Mouse (Mus musculus): ENCODE results near the gene Klhl9.

DNA sequence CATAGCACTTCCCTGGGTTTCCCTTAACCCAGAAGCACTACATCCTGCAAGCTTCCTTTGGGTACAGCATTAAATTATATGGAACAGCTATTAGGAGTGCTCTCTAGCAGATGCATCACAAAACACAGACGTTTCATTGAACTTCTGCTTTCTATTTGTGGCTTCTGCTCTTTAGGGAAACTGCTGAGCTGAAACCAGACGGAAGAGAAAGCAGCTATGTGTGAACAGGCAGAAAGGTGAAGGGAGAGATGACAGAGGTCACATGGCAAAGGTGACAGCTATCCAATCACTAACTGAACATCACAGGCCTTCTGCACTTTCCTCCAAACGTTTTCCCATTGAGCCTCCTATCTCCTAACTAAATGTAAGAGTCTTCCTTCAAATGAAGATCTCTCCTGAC, 16.3 kb downstream of the Klhl9 start:
- TF ChIP-seq CTCF (IDR thresholded peaks at IDR 0.05; ENCODE audit: control insufficient read depth, insufficient read depth, insufficient read length) (no peak), USF1 (IDR thresholded peaks at IDR 0.05; ENCODE audit: low read depth) (no peak), CEBPB (IDR thresholded peaks at IDR 0.05; ENCODE audit: low read depth) (no peak), MYOG (IDR thresholded peaks at IDR 0.05; ENCODE audit: control insufficient read depth, extremely low read depth, insufficient read length) (no peak), MAX (IDR thresholded peaks at IDR 0.05) (no peak), MYOD1 (IDR thresholded peaks at IDR 0.05; ENCODE audit: control insufficient read depth, insufficient read length, low read depth) (no peak)
